Mouse (Mus musculus) stomach, postnatal 0 days (tissue): ENCODE results near the gene Cox4i1. TPM values are rescaled to one million over a fixed set of nuclear protein-coding genes. Genes with fewer than 3 reads are reported as not detected.

Source experiments
- ATAC-seq: fragments of 200-750 bp; cut with Nextera tagmentation; 2 replicates; pipeline ENCODE4 v1.8.0; 2017; ENCODE audit not compliant: low FRiP score, low TSS enrichment
- DNase-seq: peaks from one replicate; pipeline ENCODE4 v3.0.0-alpha.2; 2016; ENCODE audit warnings: low spot score
- H3K27ac ChIP-seq: fragments of 300-500 bp; sonication (generic); replicated peaks from 2 replicates; pipeline ENCODE4 v1.5.1; 2014; ENCODE audit warnings: mild to moderate bottlenecking, control low read depth
- H3K27me3 ChIP-seq: fragments of 300-500 bp; sonication (generic); 2 replicates; pipeline ENCODE4 v1.6.1; 2014; ENCODE audit warnings: low read length; ENCODE audit not compliant: control insufficient read depth, insufficient read depth
- H3K36me3 ChIP-seq: fragments of 300-500 bp; sonication (generic); 2 replicates; pipeline ENCODE4 v1.6.1; 2014; ENCODE audit warnings: low read length, mixed read lengths; ENCODE audit not compliant: control insufficient read depth, insufficient read depth
- H3K4me1 ChIP-seq: fragments of 300-500 bp; sonication (generic); replicated peaks from 2 replicates; pipeline ENCODE4 v1.6.1; 2014; ENCODE audit warnings: antibody characterized with exemption; ENCODE audit not compliant: control insufficient read depth, insufficient read depth
- H3K4me2 ChIP-seq: fragments of 300-500 bp; sonication (generic); replicated peaks from 2 replicates; pipeline ENCODE4 v1.6.1; 2014; ENCODE audit warnings: low read depth, mild to moderate bottlenecking, control low read depth, moderate library complexity
- H3K4me3 ChIP-seq: fragments of 300-500 bp; sonication (generic); 2 replicates; pipeline ENCODE4 v1.5.1; 2014; ENCODE audit warnings: low read depth, low read length, control low read depth
- H3K9ac ChIP-seq: fragments of 300-500 bp; sonication (generic); 2 replicates; pipeline ENCODE4 v1.6.1; 2014; ENCODE audit warnings: mild to moderate bottlenecking, low read length, control low read depth, mixed read lengths
- H3K9me3 ChIP-seq: fragments of 300-500 bp; sonication (generic); 2 replicates; pipeline ENCODE4 v1.6.1; 2016; ENCODE audit warnings: low read length; ENCODE audit not compliant: control insufficient read depth
- CTCF ChIP-seq: IDR thresholded peaks from 2 replicates; pipeline ENCODE4 v1.5.1; 2016; ENCODE audit warnings: antibody characterized with exemption, low read depth, mild to moderate bottlenecking, moderate library complexity
- EP300 ChIP-seq: optimal IDR thresholded peaks from 2 replicates; pipeline ENCODE3; 2016; ENCODE audit warnings: antibody characterized with exemption
- WGBS: fragments of 180-500 bp; shearing (Covaris S2); extraction: QIAGEN DNeasy Blood & Tissue Kit; methylation state at CpG from one replicate; pipeline ENCODE4 v1.1.7; 2014; 5-methylcytosine and 5-hydroxymethylcytosine counted together
- polyA plus RNA-seq: library from polyadenylated mRNA; unstranded; fragments of >200 nt; fragmentation: Nextera tagmentation; extraction: Ambion mirVana; gene quantifications from 2 replicates; pipeline ENCODE4 v1.2.1, GENCODE M21; 2015

The Cox4i1 gene
- polyA plus RNA-seq, 1 experiment from 2014 or later, result 1,419 TPM

GRCm38 (mm10) chr8:120668374-120668905, 418 bp downstream of the Cox4i1 start, which contains the start of gene Emc8:
Emc8 (minus strand) TSS chr8:120668573.
- peaks cover 6% of the 10 kb centered on the region for H3K36me3 ChIP-seq
- no peak for TF ChIP-seq EP300
- TF ChIP-seq CTCF, result no peak
- WGBS, result under 1% methylated on average over 37 of the region's 51 CpGs
- peaks cover 8% of the 10 kb centered on the region for H3K4me1 ChIP-seq
- no peaks in the 10 kb centered on the region for H3K9me3 ChIP-seq
- peak within 1 kb of the TSS; percentile 91 for H3K27ac ChIP-seq
- peak within 1 kb of the TSS; percentile 91 for H3K4me2 ChIP-seq
- DNase-seq (no peak), ATAC-seq (peak; percentile 45; the same call in 1 of the 2 replicates)
- H3K4me3 ChIP-seq, result peak within 1 kb of the TSS; percentile 91
- H3K9ac ChIP-seq, result peak within 1 kb of the TSS; percentile 97
- no peaks in the 10 kb centered on the region for H3K27me3 ChIP-seq

GRCm38 (mm10) chr8:120671775-120672174, 3.8 kb downstream of the Cox4i1 start:
- H3K9me3 ChIP-seq, result no peaks in the 10 kb centered on the region
- TF ChIP-seq CTCF (no peak), EP300 (no peak)
- H3K4me1 ChIP-seq, result no peaks in the 10 kb centered on the region
- no peak for DNase-seq
- H3K36me3 ChIP-seq, result peaks cover 8% of the 10 kb centered on the region
- H3K4me3 ChIP-seq, result no peak overlapping the region
- ATAC-seq, result no peak
- H3K27me3 ChIP-seq, result no peaks in the 10 kb centered on the region
- WGBS, result 57% methylated on average over 6 of the region's 6 CpGs
- H3K27ac ChIP-seq, result no peak overlapping the region
- no peak overlapping the region for H3K9ac ChIP-seq
- no peak overlapping the region for H3K4me2 ChIP-seq

- peaks cover 8% of the 10 kb centered on the region for H3K36me3 ChIP-seq
Measured at GRCm38 (mm10) chr8:120672626-120673229, 4.7 kb downstream of the Cox4i1 start.

GRCm38 (mm10) chr8:120673298-120673697, 5.3 kb downstream of the Cox4i1 start:
- no peak overlapping the region for H3K9ac ChIP-seq
- no peaks in the 10 kb centered on the region for H3K9me3 ChIP-seq
- H3K36me3 ChIP-seq, result peaks cover 8% of the 10 kb centered on the region
- H3K4me1 ChIP-seq, result no peaks in the 10 kb centered on the region
- H3K27ac ChIP-seq, result no peak overlapping the region
- 92% methylated on average over 7 of the region's 7 CpGs for WGBS
- H3K4me2 ChIP-seq, result no peak overlapping the region
- no peak for TF ChIP-seq EP300
- TF ChIP-seq CTCF, result no peak
- DNase-seq (no peak), ATAC-seq (no peak)
- no peaks in the 10 kb centered on the region for H3K27me3 ChIP-seq
- no peak overlapping the region for H3K4me3 ChIP-seq

More at GRCm38 (mm10) chr8:120672626-120673229, 4.7 kb downstream of the Cox4i1 start:
- Histone ChIP-seq H3K27ac (no peak overlapping the region), H3K4me3 (no peak overlapping the region), H3K4me2 (no peak overlapping the region), H3K4me1 (no peaks in the 10 kb centered on the region), H3K9ac (no peak overlapping the region), H3K9me3 (no peaks in the 10 kb centered on the region), H3K27me3 (no peaks in the 10 kb centered on the region)
- no peak for TF ChIP-seq CTCF
- no peak for TF ChIP-seq EP300
- DNase-seq (no peak), ATAC-seq (no peak)
- WGBS, result 86% methylated on average over 16 of the region's 16 CpGs

- Histone ChIP-seq H3K27ac (no peak overlapping the region), H3K27me3 (no peaks in the 10 kb centered on the region), H3K4me3 (no peak overlapping the region), H3K4me1 (no peaks in the 10 kb centered on the region; the same call in 1 of the 2 replicates), H3K36me3 (peaks cover 8% of the 10 kb centered on the region), H3K9ac (no peak overlapping the region), H3K4me2 (no peak overlapping the region), H3K9me3 (no peaks in the 10 kb centered on the region)
- DNase-seq (no peak), ATAC-seq (no peak)
- TF ChIP-seq EP300 (no peak), CTCF (peak; percentile 45)
- 74% methylated on average over 8 of the region's 8 CpGs for WGBS
Measured at GRCm38 (mm10) chr8:120675718-120676117, 7.7 kb downstream of the Cox4i1 start.

- no peaks in the 10 kb centered on the region; the same call in 1 of the 2 replicates for H3K4me1 ChIP-seq
- H3K4me2 ChIP-seq, result no peak overlapping the region
- no peak overlapping the region for H3K4me3 ChIP-seq
- peak; percentile 50 for ATAC-seq
- WGBS, result 13% methylated on average over 10 of the region's 10 CpGs
- no peak overlapping the region for H3K27ac ChIP-seq
- no peak overlapping the region for H3K9ac ChIP-seq
- peak; percentile 84 for DNase-seq
- H3K27me3 ChIP-seq, result no peaks in the 10 kb centered on the region
- H3K36me3 ChIP-seq, result 0 out of 2 replicates have a peak, but pooled peaks cover 1% of the 10 kb centered on the region
- no peaks in the 10 kb centered on the region for H3K9me3 ChIP-seq
- no peak for TF ChIP-seq EP300
- peak; percentile 98 for TF ChIP-seq CTCF
Measured at GRCm38 (mm10) chr8:120678447-120678846, 10.4 kb downstream of the Cox4i1 start.
